Comparison of ENCODE assay signal across 23 mouse cellular contexts in genomic region chr5:51537646-51538030, GRCm38 (mm10). TPM values are rescaled to one million over a fixed set of nuclear protein-coding genes. Genes with fewer than 3 reads are reported as not detected.
DNase-seq lines count a peak whose midpoint lies in the region; ATAC-seq and TF ChIP-seq lines count a peak whose summit lies in the region.
"Had no signal": no experiment of that assay in that cellular context is flagged by ENCODE, and none has a peak within 500 bp of the region (broad histone marks: within the 10 kb centered on the region; RNA-seq: fewer than 3 reads in every experiment).

No protein-coding gene starts in this region.

- intact Hi-C loops in gastrocnemius, adult 2 months (cut with DNase I), result loop anchor here (2.0 kb wide), 1 partner anchor 15 kb away; no protein-coding TSS in a partner anchor
- intact Hi-C loops in gastrocnemius, postnatal 36 days (cut with DNase I), result no loop called here

- ATAC-seq in heart, embryonic 14.5 days (ENCODE audit: insufficient number of reproducible peaks, insufficient read depth, low FRiP score, low read depth), result no peak
- no peak for ATAC-seq in heart, embryonic 11.5 days (replicated peaks; ENCODE audit: insufficient number of reproducible peaks, low FRiP score, low TSS enrichment)
- no peak for ATAC-seq in midbrain, embryonic 11.5 days (ENCODE audit: low FRiP score)
- no peak for ATAC-seq in midbrain, embryonic 13.5 days
- ATAC-seq: CD4-positive, CD25-positive, alpha-beta regulatory T cell, adult 4 months; forebrain, embryonic 14.5 days had no signal

- no peak overlapping the region for H3K4me3 ChIP-seq in gastrocnemius, adult 2 months
- H3K4me3 ChIP-seq in heart, embryonic 14.5 days (ENCODE audit: control insufficient read depth in 1 of 2, insufficient read depth in 1 of 2, low read depth in 1 of 2, low read length in 2 of 2), result no peak overlapping the region
- H3K4me3 ChIP-seq in heart, embryonic 11.5 days (ENCODE audit: low read depth, low read length), result no peak overlapping the region
- no peak overlapping the region for H3K4me3 ChIP-seq in kidney, adult 2 months (ENCODE audit: insufficient read depth, low read depth, low read length)
- H3K4me3 ChIP-seq in midbrain, embryonic 11.5 days (ENCODE audit: low read depth, low read length), result no peak overlapping the region
- no peak overlapping the region for H3K4me3 ChIP-seq in midbrain, embryonic 13.5 days (replicated peaks)
- H3K4me3 ChIP-seq: embryonic facial prominence, embryonic 15.5 days; erythroblast, embryonic 14.5 days; forebrain, embryonic 10.5 days; hindbrain, embryonic 10.5 days; intestine, embryonic 15.5 days had no signal

- H3K36me3 ChIP-seq in heart, embryonic 14.5 days (ENCODE audit: control insufficient read depth, insufficient read depth, low read length), result peaks cover 2% of the 10 kb centered on the region; the same call in 1 of the 2 replicates
- H3K36me3 ChIP-seq in heart, embryonic 11.5 days (ENCODE audit: control insufficient read depth, insufficient read depth, low read length), result no peaks in the 10 kb centered on the region
- no peaks in the 10 kb centered on the region for H3K36me3 ChIP-seq in kidney, adult 2 months (ENCODE audit: control insufficient read depth, insufficient read depth, low read length)
- no peaks in the 10 kb centered on the region for H3K36me3 ChIP-seq in midbrain, embryonic 11.5 days (ENCODE audit: control insufficient read depth, insufficient read depth, low read length)
- no peaks in the 10 kb centered on the region for H3K36me3 ChIP-seq in midbrain, embryonic 13.5 days
- H3K36me3 ChIP-seq: embryonic facial prominence, embryonic 15.5 days; forebrain, embryonic 10.5 days; G1E; hindbrain, embryonic 10.5 days; intestine, embryonic 15.5 days had no signal

- H3K9me3 ChIP-seq in heart, embryonic 14.5 days (ENCODE audit: control insufficient read depth, low read length), result no peaks in the 10 kb centered on the region
- H3K9me3 ChIP-seq in heart, embryonic 11.5 days (replicated peaks; ENCODE audit: control insufficient read depth, low read length), result no peaks in the 10 kb centered on the region
- H3K9me3 ChIP-seq in midbrain, embryonic 11.5 days (ENCODE audit: control insufficient read depth, low read length), result no peaks in the 10 kb centered on the region
- no peaks in the 10 kb centered on the region for H3K9me3 ChIP-seq in midbrain, embryonic 13.5 days
- H3K9me3 ChIP-seq: embryonic facial prominence, embryonic 15.5 days; forebrain, embryonic 10.5 days; hindbrain, embryonic 10.5 days; intestine, embryonic 15.5 days had no signal

- H3K4me2 ChIP-seq in heart, embryonic 14.5 days (ENCODE audit: low read length), result 0 out of 2 replicates have a peak overlapping the region, but pooled peaks have one; percentile 26
- H3K4me2 ChIP-seq in heart, embryonic 11.5 days, result no peak overlapping the region
- no peak overlapping the region for H3K4me2 ChIP-seq in midbrain, embryonic 11.5 days
- H3K4me2 ChIP-seq in midbrain, embryonic 13.5 days (replicated peaks), result no peak overlapping the region
- H3K4me2 ChIP-seq: embryonic facial prominence, embryonic 15.5 days; hindbrain, embryonic 14.5 days; intestine, embryonic 15.5 days had no signal

- H3K27ac ChIP-seq in gastrocnemius, adult 2 months, result peak overlapping the region; percentile 90
- peak overlapping the region in 1 of 2 experiments; percentile 73; a peak in 2 of 4 replicates for H3K27ac ChIP-seq in heart, embryonic 14.5 days (replicated peaks in 1 of 2; ENCODE audit: control insufficient read depth in 1 of 2, insufficient read depth in 1 of 2, low read depth in 2 of 2, low read length in 2 of 2)
- no peak overlapping the region for H3K27ac ChIP-seq in heart, embryonic 11.5 days (ENCODE audit: low read depth, low read length)
- H3K27ac ChIP-seq in kidney, adult 2 months (ENCODE audit: insufficient read depth, low read depth, low read length), result peak overlapping the region; percentile 90
- H3K27ac ChIP-seq in midbrain, embryonic 11.5 days (ENCODE audit: low read depth, low read length), result no peak overlapping the region
- H3K27ac ChIP-seq in midbrain, embryonic 13.5 days, result no peak overlapping the region
- H3K27ac ChIP-seq: embryonic facial prominence, embryonic 15.5 days; forebrain, embryonic 10.5 days; hindbrain, embryonic 10.5 days; hindbrain, embryonic 14.5 days; intestine, embryonic 15.5 days had no signal

- peak overlapping the region; percentile 47; the same call in 1 of the 2 replicates for H3K9ac ChIP-seq in heart, embryonic 14.5 days (ENCODE audit: low read length)
- H3K9ac ChIP-seq in heart, embryonic 11.5 days (ENCODE audit: low read depth, low read length), result no peak overlapping the region
- H3K9ac ChIP-seq in midbrain, embryonic 11.5 days (ENCODE audit: low read length), result no peak overlapping the region
- no peak overlapping the region for H3K9ac ChIP-seq in midbrain, embryonic 13.5 days (replicated peaks)
- H3K9ac ChIP-seq: embryonic facial prominence, embryonic 15.5 days; hindbrain, embryonic 14.5 days; intestine, embryonic 15.5 days had no signal

- no peak for TF ChIP-seq POLR2A in kidney, adult 2 months (IDR thresholded peaks at IDR 0.05; ENCODE audit: low read depth, low read length)

- no peak for TF ChIP-seq CTCF in gastrocnemius, adult 2 months (IDR thresholded peaks at IDR 0.05)
- TF ChIP-seq CTCF in kidney, adult 2 months (conservative IDR thresholded peaks at IDR 0.05; ENCODE audit: insufficient read depth, insufficient read length, low read depth, low read length), result no peak

- peaks cover 0 to 69% of the 10 kb centered on the region in 2 experiments; a peak in 3 of 4 replicates for H3K4me1 ChIP-seq in heart, embryonic 14.5 days (ENCODE audit: control insufficient read depth in 2 of 2, insufficient read depth in 2 of 2, low read length in 2 of 2)
- peaks cover 26% of the 10 kb centered on the region for H3K4me1 ChIP-seq in heart, embryonic 11.5 days (ENCODE audit: control insufficient read depth, insufficient read depth, low read length)
- peaks cover 38% of the 10 kb centered on the region; the same call in 1 of the 2 replicates for H3K4me1 ChIP-seq in kidney, adult 2 months (ENCODE audit: control insufficient read depth, insufficient read depth, low read length)
- no peaks in the 10 kb centered on the region; the same call in 1 of the 2 replicates for H3K4me1 ChIP-seq in midbrain, embryonic 11.5 days (ENCODE audit: control insufficient read depth, insufficient read depth, low read length)
- peaks cover 5% of the 10 kb centered on the region; the same call in 1 of the 2 replicates for H3K4me1 ChIP-seq in midbrain, embryonic 13.5 days (replicated peaks)
- H3K4me1 ChIP-seq: embryonic facial prominence, embryonic 15.5 days; forebrain, embryonic 10.5 days; hindbrain, embryonic 10.5 days; intestine, embryonic 15.5 days had no signal

- no peaks in the 10 kb centered on the region for H3K27me3 ChIP-seq in heart, embryonic 14.5 days (ENCODE audit: control insufficient read depth, insufficient read depth, low read length)
- H3K27me3 ChIP-seq in heart, embryonic 11.5 days (ENCODE audit: control insufficient read depth, insufficient read depth, low read length), result no peaks in the 10 kb centered on the region
- H3K27me3 ChIP-seq in kidney, adult 2 months (replicated peaks; ENCODE audit: control insufficient read depth, insufficient read depth, low read length), result no peaks in the 10 kb centered on the region
- no peaks in the 10 kb centered on the region for H3K27me3 ChIP-seq in midbrain, embryonic 11.5 days (ENCODE audit: control insufficient read depth, insufficient read depth, low read length)
- H3K27me3 ChIP-seq in midbrain, embryonic 13.5 days, result no peaks in the 10 kb centered on the region
- H3K27me3 ChIP-seq: embryonic facial prominence, embryonic 15.5 days; intestine, embryonic 15.5 days had no signal

- no peak for DNase-seq in gastrocnemius, adult 2 months
- DNase-seq in gastrocnemius, postnatal 36 days, result no peak
- no peak for DNase-seq in kidney, adult 2 months
- DNase-seq in kidney, postnatal 4 days, result no peak
- peak; percentile 66 for DNase-seq in midbrain, embryonic 11.5 days (ENCODE audit: low spot score, missing footprints)
- DNase-seq: adrenal gland, adult 8-10 months; adrenal gland, postnatal 36 days; B cell, adult 2 months; cerebellum, adult 2 months; cerebellum, postnatal 10 days; embryo, embryonic 11 days had no signal

RNA-seq across cellular contexts. Expression of gene Ppargc1a, which starts 29.9 kb away (rescaled TPM):
- 10 to 100 TPM; 34.5 to 69.7 TPM for total RNA-seq in gastrocnemius, adult 2 months (2021)
- 10 to 100 TPM; 32.1 to 59.9 TPM for total RNA-seq in gastrocnemius, postnatal 36 days (2021)
- polyA plus RNA-seq in heart, embryonic 14.5 days (2014; fragmentation: Nextera tagmentation; extraction: Ambion mirVana), result 66.9 and 73.8 TPM in 2 replicates
- polyA plus RNA-seq in heart, embryonic 11.5 days (2014; fragmentation: Nextera tagmentation; extraction: Ambion mirVana), result 40.1 and 44.6 TPM in 2 replicates
- 23.0 and 23.1 TPM in 2 replicates for polyA plus RNA-seq in kidney, adult 2 months (2012; rRNA removed)
- 2.6 and 3.3 TPM in 2 replicates for polyA plus RNA-seq in midbrain, embryonic 11.5 days (2014; fragmentation: Nextera tagmentation; extraction: Ambion mirVana)
- 5.4 and 6.2 TPM in 2 replicates for polyA plus RNA-seq in midbrain, embryonic 13.5 days (2015; fragmentation: Nextera tagmentation; extraction: Ambion mirVana)
- polyA plus RNA-seq: erythroblast, embryonic 14.5 days; G1E had no signal

Comparison
In these comparisons a context has a peak if more than half of its experiments do, and no peak if none do; other contexts are left out.
1. H3K27ac ChIP-seq: peak in gastrocnemius, adult 2 months (single experiment) and kidney, adult 2 months (single experiment); none in heart, embryonic 11.5 days (single experiment), midbrain, embryonic 11.5 days (single experiment) and midbrain, embryonic 13.5 days (single experiment).